Mouse (Mus musculus): ENCODE data around the gene Mast4. TPM values are rescaled to one million over a fixed set of nuclear protein-coding genes. Genes with fewer than 3 reads are reported as not detected.

The Mast4 gene
- polyA plus RNA-seq, 1 experiment from 2014 or later: 2.5 TPM

DNA sequence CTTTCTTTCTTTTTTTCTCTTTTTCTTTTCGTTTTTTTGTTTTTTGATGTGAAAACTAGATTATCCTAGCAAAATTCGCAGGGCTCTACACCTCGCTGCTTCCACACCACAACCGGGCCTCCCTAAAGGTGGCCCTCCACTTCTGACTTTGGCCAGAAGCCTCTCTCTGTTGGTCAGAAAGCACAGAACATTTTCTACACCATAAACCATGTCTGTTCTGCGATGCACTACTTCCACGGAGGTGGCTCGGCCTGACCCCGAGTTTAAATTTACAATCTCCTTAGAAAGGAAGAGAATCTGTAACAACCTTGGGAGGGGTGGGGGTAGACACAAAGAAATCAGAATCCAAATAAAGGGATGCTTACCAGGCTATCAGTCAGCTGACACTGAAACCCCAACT, 458.8 kb downstream of the Mast4 start:
- Histone ChIP-seq H3K27me3 (ENCODE audit: control insufficient read depth, insufficient read depth, low read depth, low read length) (no peaks in the 10 kb centered on the region), H3K4me1 (ENCODE audit: control insufficient read depth, low read depth, low read length) (peaks cover 7% of the 10 kb centered on the region), H3K4me2 (ENCODE audit: low read depth, low read length) (no peak overlapping the region), H3K4me3 (ENCODE audit: low read depth, low read length) (no peak overlapping the region), H3K9ac (ENCODE audit: low read depth, low read length) (no peak overlapping the region), H3K36me3 (ENCODE audit: control insufficient read depth, insufficient read depth) (no peaks in the 10 kb centered on the region), H3K9me3 (replicated peaks; ENCODE audit: control insufficient read depth, low read length) (no peaks in the 10 kb centered on the region), H3K27ac (ENCODE audit: low read length) (no peak overlapping the region)
- WGBS (ENCODE audit: insufficient replicate concordance): 71% methylated on average over 8 of the region's 8 CpGs
- ATAC-seq (ENCODE audit: low read depth): no peak

DNA sequence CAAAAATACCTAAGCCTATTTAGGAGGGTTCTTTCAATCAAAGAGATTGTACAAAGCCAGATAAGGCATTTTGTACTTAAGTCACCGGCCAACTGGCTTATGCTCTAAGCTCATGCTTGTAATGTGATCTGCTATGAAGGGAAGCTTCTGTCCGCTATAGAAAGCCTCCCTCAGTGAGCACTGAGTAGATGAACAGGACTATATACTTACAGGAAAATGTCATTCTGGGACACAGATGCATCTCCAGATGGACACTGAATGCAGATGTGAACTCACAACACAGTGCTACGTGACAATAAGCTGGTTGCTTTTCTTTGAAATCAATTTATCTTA, 459.2 kb downstream of the Mast4 start:
- Histone ChIP-seq H3K27me3 (ENCODE audit: control insufficient read depth, insufficient read depth, low read depth, low read length) (no peaks in the 10 kb centered on the region), H3K9me3 (replicated peaks; ENCODE audit: control insufficient read depth, low read length) (no peaks in the 10 kb centered on the region), H3K4me2 (ENCODE audit: low read depth, low read length) (no peak overlapping the region), H3K27ac (ENCODE audit: low read length) (no peak overlapping the region), H3K36me3 (ENCODE audit: control insufficient read depth, insufficient read depth) (no peaks in the 10 kb centered on the region), H3K9ac (ENCODE audit: low read depth, low read length) (no peak overlapping the region), H3K4me3 (ENCODE audit: low read depth, low read length) (no peak overlapping the region), H3K4me1 (ENCODE audit: control insufficient read depth, low read depth, low read length) (peaks cover 7% of the 10 kb centered on the region)
- no peak for ATAC-seq (ENCODE audit: low read depth)
- WGBS (ENCODE audit: insufficient replicate concordance): 56% methylated on average over 3 of the region's 3 CpGs

DNA sequence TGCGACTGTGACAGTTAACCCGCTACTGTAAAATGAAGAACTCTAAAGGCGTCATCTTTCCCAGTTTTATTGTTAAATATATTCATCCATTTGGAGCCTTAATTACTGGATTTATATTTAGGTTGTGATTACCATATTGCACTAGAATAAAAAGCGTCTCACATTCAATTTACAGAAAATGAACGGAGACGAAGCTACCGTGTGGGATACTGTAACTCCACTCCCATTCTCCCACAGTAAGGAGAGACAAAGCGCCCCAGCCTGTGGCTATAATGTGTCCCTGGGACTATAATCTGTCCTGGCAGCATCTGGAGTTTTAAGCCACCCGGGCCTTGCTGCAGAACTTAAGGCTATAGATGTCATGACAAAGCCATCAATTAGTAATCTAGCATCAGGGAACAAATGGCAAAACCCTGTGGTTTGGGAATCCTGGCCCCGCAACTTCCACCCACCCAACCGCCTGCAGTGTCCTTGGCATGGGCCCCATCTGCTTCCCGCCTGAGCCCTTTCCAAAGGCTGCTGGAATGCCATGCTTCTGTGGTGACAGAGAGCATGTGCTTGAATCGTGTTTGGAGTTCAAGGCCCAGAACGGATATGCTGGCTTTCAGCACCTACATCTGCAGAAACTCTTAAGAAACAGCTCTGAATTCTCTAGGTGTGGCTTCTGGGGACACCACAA, 459.7 kb downstream of the Mast4 start:
- Histone ChIP-seq H3K36me3 (ENCODE audit: control insufficient read depth, insufficient read depth) (no peaks in the 10 kb centered on the region), H3K4me2 (ENCODE audit: low read depth, low read length) (no peak overlapping the region), H3K27me3 (ENCODE audit: control insufficient read depth, insufficient read depth, low read depth, low read length) (no peaks in the 10 kb centered on the region), H3K27ac (ENCODE audit: low read length) (no peak overlapping the region), H3K9me3 (replicated peaks; ENCODE audit: control insufficient read depth, low read length) (no peaks in the 10 kb centered on the region), H3K9ac (ENCODE audit: low read depth, low read length) (no peak overlapping the region), H3K4me3 (ENCODE audit: low read depth, low read length) (no peak overlapping the region), H3K4me1 (ENCODE audit: control insufficient read depth, low read depth, low read length) (peaks cover 7% of the 10 kb centered on the region)
- ATAC-seq (ENCODE audit: low read depth): no peak
- 75% methylated on average over 14 of the region's 14 CpGs for WGBS (ENCODE audit: insufficient replicate concordance)

DNA sequence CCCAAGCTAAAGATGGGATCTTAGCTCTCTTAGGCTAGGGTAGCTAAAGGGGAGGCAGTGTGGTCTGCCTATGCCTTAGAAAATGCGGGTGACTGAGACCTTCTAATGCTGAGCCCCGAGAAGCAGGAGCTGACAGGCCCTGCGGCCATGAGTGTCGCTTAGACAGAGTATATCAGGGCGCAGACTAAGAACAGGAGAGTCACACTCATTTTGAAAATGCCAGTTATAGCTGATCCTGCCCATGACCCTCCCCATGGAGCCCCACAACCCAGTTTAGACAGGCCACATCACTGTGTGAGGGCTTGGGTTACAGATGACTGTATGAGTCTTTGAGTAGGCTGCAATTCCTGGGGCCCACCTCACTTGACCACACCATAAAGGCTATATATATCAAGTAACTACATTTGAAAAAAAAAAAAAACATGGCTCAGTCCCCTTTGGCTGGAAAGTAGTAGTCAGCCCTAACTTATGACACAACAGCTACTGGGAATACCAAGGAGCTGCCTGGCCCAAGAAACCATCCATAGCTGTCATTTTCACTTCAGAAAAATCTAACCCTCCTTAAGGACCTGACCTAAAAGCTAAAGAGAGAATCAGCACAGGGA, 460.8 kb downstream of the Mast4 start:
- Histone ChIP-seq H3K9me3 (replicated peaks; ENCODE audit: control insufficient read depth, low read length) (no peaks in the 10 kb centered on the region), H3K9ac (ENCODE audit: low read depth, low read length) (no peak overlapping the region), H3K36me3 (ENCODE audit: control insufficient read depth, insufficient read depth) (no peaks in the 10 kb centered on the region), H3K4me1 (ENCODE audit: control insufficient read depth, low read depth, low read length) (peaks cover 4% of the 10 kb centered on the region; the same call in 1 of the 2 replicates), H3K27ac (ENCODE audit: low read length) (no peak overlapping the region), H3K4me3 (ENCODE audit: low read depth, low read length) (no peak overlapping the region), H3K27me3 (ENCODE audit: control insufficient read depth, insufficient read depth, low read depth, low read length) (no peaks in the 10 kb centered on the region), H3K4me2 (ENCODE audit: low read depth, low read length) (no peak overlapping the region)
- no peak for ATAC-seq (ENCODE audit: low read depth)
- 88% methylated on average over 5 of the region's 5 CpGs for WGBS (ENCODE audit: insufficient replicate concordance)

DNA sequence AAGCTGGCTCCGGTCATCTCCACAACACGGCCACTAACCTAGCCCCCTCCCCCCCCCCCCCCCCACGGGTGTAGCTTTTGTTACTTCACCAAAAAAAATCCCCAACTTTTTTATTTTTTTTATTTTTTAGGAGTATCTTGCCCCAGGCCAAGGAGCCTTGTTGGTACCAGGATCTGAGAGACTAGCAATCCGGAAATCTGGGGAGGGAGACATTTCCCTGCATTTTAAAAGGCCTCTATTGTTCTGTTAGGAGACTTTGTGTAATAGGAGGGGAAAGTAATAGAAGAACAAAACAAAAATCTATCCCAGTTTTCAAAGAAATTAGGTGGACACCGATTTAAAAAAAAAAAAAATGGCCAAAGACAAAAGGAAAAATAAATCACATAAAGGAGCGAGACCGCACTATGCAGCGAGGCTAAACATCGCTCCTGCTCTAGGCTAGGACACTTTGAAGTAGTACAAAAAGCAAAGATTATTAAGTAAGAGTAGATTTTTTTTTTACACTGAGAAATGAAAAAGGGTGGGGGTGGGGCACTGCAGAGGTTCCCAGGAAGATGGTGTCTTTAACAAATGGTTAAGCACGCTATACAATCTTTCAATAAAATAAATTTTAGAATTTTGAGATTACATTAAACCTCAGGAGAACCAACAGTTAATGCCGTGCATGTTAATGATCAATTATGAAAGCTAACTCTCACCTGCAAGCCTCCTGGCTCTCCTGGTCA, 462.8 kb downstream of the Mast4 start:
- no peak overlapping the region for H3K9ac ChIP-seq (ENCODE audit: low read depth, low read length)
- H3K4me2 ChIP-seq (ENCODE audit: low read depth, low read length): no peak overlapping the region
- no peaks in the 10 kb centered on the region for H3K27me3 ChIP-seq (ENCODE audit: control insufficient read depth, insufficient read depth, low read depth, low read length)
- ATAC-seq (ENCODE audit: low read depth): no peak
- no peak overlapping the region for H3K27ac ChIP-seq (ENCODE audit: low read length)
- H3K4me3 ChIP-seq (ENCODE audit: low read depth, low read length): no peak overlapping the region
- no peaks in the 10 kb centered on the region for H3K9me3 ChIP-seq (replicated peaks; ENCODE audit: control insufficient read depth, low read length)
- H3K36me3 ChIP-seq (ENCODE audit: control insufficient read depth, insufficient read depth): no peaks in the 10 kb centered on the region
- H3K4me1 ChIP-seq (ENCODE audit: control insufficient read depth, low read depth, low read length): no peaks in the 10 kb centered on the region
- WGBS (ENCODE audit: insufficient replicate concordance): 73% methylated on average over 11 of the region's 11 CpGs

DNA sequence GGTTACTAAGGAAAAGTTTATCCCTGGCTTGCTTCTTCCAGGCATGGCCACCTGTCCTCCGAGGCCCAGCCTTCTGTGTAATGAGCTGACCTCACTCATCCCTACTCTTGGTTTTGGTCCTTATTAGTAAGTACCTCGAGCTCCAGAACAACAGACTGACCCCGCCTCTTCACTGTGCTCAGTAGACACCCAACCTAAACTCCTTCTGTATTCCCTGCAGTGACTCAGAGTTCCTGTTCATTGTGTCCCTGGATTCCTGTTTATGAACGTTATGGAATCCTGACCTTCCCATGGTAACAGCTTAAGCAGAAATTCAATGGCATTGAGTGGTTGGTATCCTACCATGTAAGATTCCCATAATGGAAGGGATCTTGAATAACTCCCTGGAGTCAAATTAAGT, 464.8 kb downstream of the Mast4 start:
- 57% methylated on average over 4 of the region's 4 CpGs for WGBS (ENCODE audit: insufficient replicate concordance)
- Histone ChIP-seq H3K36me3 (ENCODE audit: control insufficient read depth, insufficient read depth) (no peaks in the 10 kb centered on the region), H3K4me2 (ENCODE audit: low read depth, low read length) (no peak overlapping the region), H3K4me3 (ENCODE audit: low read depth, low read length) (no peak overlapping the region), H3K27me3 (ENCODE audit: control insufficient read depth, insufficient read depth, low read depth, low read length) (no peaks in the 10 kb centered on the region), H3K9me3 (replicated peaks; ENCODE audit: control insufficient read depth, low read length) (no peaks in the 10 kb centered on the region), H3K27ac (ENCODE audit: low read length) (no peak overlapping the region), H3K9ac (ENCODE audit: low read depth, low read length) (no peak overlapping the region), H3K4me1 (ENCODE audit: control insufficient read depth, low read depth, low read length) (no peaks in the 10 kb centered on the region; the same call in 1 of the 2 replicates)
- ATAC-seq (ENCODE audit: low read depth): no peak

DNA sequence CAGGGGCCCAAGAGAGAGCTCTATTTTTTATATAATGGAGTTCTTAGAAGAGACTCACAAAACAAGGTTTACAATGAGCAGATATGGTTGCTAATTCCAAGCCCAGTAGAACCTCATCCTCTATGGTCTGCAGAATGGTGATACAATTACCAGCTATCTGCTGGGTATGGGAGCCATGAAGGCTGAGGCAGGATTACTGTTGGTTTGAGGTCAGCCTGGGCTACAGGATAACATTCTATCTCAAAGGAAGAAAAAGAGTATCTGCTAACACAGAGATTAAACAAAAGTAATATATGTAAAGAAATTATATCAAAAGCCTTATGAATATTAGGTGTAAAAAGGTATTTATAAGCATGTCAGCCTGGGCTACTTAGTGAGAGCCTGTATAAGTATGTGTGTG, 467.5 kb downstream of the Mast4 start:
- Histone ChIP-seq H3K27me3 (ENCODE audit: control insufficient read depth, insufficient read depth, low read depth, low read length) (no peaks in the 10 kb centered on the region), H3K27ac (ENCODE audit: low read length) (no peak overlapping the region), H3K4me2 (ENCODE audit: low read depth, low read length) (no peak overlapping the region), H3K9ac (ENCODE audit: low read depth, low read length) (no peak overlapping the region), H3K9me3 (replicated peaks; ENCODE audit: control insufficient read depth, low read length) (no peaks in the 10 kb centered on the region), H3K4me3 (ENCODE audit: low read depth, low read length) (no peak overlapping the region), H3K4me1 (ENCODE audit: control insufficient read depth, low read depth, low read length) (no peaks in the 10 kb centered on the region; the same call in 1 of the 2 replicates), H3K36me3 (ENCODE audit: control insufficient read depth, insufficient read depth) (no peaks in the 10 kb centered on the region)
- ATAC-seq (ENCODE audit: low read depth): 0 out of 2 replicates have a peak, but pooled peaks have one; percentile 27

DNA sequence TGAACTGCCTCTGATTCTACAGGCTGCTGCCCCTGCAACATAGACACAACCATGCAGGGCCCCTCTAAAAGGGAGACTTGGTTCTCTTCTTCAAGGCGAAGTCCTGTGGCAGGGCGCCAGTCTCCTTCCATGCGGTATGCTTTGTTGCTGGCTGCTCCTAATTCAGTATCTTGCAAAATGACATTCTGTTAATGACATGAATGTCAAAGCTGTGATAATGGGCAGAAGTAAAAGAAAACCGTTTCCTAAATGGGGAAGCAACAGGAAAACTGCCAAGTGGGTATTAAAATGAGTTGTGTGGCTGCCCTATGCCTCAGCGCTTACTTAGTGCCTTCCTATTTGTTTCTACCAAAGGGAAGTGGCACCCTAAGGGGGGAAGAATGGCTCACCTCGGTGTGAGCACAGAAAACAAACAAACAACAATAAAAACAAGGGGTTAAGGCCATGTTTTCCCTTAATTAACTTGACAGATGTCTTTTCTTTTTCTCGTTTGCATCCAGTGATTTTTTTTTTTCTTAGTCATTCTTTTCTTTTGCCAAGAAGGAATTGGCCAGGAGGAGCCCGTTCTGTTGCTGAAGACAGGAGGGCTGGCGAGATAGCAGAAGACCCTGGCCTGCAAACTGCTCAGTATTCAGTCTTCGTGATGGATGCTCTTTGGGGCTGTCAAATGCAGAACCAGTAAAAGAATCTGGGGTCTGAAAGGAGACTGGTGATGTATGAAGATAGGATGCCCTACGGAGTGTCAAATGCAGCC, 468.1 kb downstream of the Mast4 start:
- Histone ChIP-seq H3K9ac (ENCODE audit: low read depth, low read length) (no peak overlapping the region), H3K4me2 (ENCODE audit: low read depth, low read length) (no peak overlapping the region), H3K4me1 (ENCODE audit: control insufficient read depth, low read depth, low read length) (no peaks in the 10 kb centered on the region; the same call in 1 of the 2 replicates), H3K27me3 (ENCODE audit: control insufficient read depth, insufficient read depth, low read depth, low read length) (no peaks in the 10 kb centered on the region), H3K27ac (ENCODE audit: low read length) (no peak overlapping the region), H3K9me3 (replicated peaks; ENCODE audit: control insufficient read depth, low read length) (no peaks in the 10 kb centered on the region), H3K36me3 (ENCODE audit: control insufficient read depth, insufficient read depth) (no peaks in the 10 kb centered on the region), H3K4me3 (ENCODE audit: low read depth, low read length) (no peak overlapping the region)
- 36% methylated on average over 11 of the region's 11 CpGs for WGBS (ENCODE audit: insufficient replicate concordance)
- ATAC-seq (ENCODE audit: low read depth): no peak
